Mouse (Mus musculus): Measurements from ENCODE around the gene Asl. TPM values are rescaled to one million over a fixed set of nuclear protein-coding genes. Genes with fewer than 3 reads are reported as not detected.
"Not testable (repeated sequence)": the region's sequence is repeated elsewhere in the genome, so short reads cannot be mapped to it uniquely, and the experiment has no call there.

The Asl gene
- total RNA-seq, 1 experiment from 2014 or later, result 168 TPM

GRCm38 (mm10) chr5:130046100-130046499, 17.1 kb upstream of the Asl start:
- no peak for DNase-seq

DNA sequence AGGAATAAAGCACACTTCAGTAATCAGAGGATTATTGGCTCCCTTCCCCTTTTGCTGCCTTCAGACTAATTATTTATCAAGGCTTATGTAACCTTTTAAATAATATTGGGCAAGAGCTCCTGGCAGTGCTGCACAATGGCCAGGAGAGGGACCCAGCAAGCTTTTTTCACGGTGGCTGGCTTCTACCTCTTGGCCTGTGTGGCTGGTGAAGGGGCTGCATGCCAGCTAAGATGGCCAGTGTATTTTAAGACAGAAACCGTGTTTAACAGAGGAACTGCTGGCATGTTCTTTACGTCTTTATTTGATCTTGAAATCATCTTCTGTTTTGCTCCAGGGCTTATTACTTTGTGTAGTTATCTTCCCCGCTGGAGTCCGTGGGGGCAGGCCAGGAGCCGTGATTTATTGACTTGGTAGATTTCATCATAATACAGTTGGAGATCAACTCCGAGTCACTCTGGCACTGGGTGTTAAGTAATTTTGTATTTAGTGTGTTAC, 15.2 kb upstream of the Asl start:
- DNase-seq, result peak; percentile 80

DNA sequence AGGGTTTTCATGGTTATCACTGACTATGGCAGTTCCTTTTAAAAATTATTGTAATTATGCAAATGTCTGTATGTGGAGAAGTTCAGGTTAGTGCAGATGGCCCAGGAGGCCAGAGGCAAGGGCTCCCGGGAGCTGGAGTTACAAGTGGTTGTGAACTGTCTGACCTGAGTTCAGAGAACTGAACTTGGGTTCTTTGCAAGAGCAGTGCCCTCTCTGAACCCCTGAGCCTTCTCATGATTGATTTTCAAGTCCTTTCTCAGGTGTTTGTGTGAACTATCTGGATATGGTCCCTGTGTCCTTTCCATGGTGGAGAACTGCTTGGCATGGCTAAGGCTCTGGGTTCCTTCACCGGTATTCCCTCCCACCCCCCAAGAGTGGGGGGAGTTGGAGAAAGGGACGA, 14.7 kb upstream of the Asl start:
- no peak for DNase-seq

DNA sequence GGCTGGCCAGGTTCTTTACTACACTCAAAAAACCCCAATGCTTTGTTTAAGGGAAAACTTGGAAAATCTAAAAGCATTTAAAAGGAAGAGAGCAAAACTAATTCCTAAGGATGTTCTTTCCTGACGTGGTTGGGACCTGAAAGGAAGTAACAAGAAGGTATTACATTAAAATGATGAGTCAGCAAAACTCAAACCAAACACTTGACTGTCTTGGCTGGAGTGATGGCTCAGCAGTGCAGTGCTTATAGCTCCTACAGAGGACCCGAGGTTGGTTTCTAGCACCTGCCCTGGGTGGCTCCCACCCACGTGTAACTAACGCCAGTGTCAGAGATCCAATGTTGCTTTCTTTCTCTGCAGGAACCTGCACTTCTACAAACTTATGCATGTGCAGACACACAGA, 12.2 kb upstream of the Asl start:
- no peak for DNase-seq

GRCm38 (mm10) chr5:130040797-130041196, 11.8 kb upstream of the Asl start:
- DNase-seq, result no peak

DNA sequence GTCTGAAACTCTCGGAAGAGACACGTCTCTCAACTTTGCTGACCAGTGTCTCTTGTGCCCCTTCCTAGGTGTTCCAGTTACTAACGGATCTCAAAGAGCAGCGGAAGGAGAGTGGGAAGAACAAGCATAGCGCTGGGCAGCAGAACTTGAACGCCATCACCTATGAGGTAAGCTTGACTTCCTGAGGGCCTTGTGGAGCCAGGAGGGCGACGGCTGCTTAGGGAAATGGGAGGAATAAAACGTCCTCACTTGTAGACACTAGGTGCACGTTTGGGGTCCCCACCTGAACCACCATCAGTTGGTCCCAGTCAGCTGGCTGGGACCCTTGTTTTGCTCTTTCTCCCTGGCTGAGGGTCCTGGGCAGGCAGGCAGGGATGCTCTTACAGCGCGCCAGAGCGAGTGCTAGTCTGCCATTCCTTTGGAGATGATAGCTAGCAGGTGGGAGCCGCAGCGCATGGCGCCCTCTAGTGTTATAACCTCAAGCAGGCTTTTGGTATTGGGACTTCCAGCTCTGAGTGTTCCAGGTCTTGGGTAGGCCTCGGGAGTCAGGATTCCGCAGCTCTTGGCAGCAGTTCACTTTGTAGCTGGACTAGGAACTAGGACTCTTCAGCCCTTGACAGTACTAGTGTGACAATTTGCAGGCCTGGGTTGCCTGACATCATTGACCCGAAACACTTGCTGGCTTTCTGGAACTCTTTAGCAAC, 8.9 kb upstream of the Asl start:
- DNase-seq, result peak; percentile 83

DNA sequence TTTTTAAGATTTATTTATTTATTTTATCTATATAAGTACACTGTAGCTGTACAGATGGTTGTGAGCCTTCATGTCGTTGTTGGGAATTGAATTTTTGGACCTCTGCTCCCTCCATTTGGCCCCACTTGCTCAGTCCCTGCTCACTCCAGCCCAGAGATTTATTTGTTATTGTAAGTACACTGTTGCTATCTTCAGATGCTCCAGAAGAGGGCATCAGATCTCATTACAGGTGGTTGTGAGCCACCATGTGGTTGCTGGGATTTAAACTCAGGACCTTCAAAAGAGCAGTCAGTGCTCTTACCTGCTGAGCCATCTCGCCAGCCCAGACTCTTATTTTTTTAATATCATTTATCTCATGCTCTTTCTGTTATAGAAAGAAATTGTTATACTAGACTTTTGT, 7.3 kb upstream of the Asl start:
- not testable (repeated sequence) for DNase-seq

DNA sequence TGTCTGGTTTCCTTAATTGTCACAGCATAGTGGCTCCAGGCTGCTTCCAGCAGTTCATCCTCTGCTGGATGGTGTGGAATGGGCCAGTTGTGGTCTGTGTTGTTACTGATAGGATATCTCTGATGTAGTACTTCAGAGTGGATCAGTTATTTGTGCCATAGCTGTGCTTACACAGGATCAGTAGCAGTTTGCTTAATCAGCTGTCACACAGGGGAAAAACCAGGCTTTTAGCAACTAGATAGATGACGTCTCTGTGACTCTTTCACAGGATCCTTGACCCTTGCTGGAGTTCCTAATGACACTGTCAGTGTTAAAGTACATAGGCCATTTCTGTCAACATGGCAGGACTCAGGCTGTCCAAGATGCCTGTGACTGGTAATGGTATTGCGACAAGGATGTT, 4.8 kb upstream of the Asl start:
- no peak for DNase-seq

DNA sequence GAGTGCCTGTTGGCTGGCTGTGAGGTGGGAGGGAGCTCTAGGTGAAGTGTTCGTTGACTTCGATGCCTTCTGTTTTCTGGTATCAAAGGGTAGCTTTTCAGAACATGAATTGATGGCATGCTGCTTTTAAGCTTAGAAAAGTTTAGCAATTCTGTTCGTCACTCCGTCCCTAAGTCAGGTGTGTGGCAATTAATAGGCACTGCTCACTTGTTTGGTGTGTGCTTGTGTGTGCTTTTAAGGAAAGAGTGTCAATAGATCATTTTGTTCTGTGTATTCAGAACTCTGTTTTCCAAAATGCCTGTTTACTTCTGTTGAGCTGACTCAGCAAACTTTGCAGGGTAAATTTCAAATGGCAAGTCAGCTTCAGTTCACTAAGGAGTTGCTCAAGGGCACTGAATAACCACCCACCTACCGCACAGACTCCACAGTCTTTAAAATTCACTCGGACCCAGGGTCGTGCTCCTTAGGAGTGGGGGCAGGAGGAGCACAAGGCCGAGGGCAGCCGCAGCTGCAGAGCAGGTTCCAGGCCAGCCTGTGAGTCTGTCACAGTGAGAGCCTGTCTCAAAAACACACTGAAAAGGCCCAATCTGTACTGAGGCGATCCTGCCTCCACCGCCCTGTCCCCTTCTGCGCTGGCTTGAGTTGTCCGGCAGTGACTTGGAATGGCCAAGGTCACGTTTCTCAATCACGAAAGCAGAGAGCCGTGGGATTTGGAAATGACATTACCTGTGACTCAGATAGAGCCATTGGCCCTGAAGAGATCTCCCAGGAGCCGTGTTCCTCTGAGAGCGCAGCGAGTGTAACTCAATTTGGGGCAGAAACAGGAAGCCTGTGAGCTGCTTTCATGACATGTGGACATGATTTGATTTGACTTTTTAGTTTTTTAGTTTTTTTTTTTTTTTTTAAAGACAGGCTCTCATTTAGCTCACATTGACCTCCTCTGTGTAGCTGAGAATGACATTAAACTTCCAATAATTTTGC, 2.7 kb upstream of the Asl start:
- DNase-seq, result peak; percentile 81

DNA sequence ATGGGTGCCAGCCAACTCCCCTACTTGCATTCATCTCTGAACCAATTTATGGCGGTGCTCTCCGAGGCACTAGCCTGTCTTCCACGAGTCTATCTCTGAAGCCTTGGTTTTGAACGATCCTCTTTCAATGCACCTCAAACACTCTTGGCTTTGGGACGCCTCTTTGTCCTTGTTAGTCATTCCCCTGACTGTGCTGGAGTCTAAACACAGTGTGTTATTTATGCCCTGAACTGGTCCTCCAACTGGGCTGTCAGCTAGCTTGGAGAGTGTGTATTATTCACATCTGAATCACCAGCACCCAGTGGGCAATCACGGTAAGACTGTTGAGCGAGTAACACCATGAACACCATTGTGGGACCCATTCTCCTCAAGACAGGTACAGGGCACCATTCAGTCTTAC, 1.4 kb downstream of the Asl start:
- DNase-seq, result peak; percentile 66

DNA sequence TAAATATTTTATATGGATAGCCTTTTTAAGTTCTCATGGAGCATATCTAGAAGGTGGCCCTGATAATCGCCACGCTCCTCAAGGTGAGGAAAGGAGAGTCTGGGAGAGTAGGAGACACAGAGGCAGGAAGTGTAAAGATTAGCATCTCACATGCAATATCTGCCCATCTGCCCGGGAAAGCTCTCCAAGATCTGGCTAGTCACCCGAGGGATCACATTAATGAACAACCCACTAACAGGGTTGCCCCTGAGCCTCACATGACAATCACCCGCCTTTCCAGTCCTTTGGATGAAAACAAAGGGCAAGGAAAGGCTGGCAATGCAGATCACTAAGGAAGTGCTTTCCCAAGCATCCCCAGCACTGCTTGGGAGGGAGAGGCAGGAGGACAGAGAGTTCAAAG, 1.9 kb downstream of the Asl start:
- no peak for DNase-seq

DNA sequence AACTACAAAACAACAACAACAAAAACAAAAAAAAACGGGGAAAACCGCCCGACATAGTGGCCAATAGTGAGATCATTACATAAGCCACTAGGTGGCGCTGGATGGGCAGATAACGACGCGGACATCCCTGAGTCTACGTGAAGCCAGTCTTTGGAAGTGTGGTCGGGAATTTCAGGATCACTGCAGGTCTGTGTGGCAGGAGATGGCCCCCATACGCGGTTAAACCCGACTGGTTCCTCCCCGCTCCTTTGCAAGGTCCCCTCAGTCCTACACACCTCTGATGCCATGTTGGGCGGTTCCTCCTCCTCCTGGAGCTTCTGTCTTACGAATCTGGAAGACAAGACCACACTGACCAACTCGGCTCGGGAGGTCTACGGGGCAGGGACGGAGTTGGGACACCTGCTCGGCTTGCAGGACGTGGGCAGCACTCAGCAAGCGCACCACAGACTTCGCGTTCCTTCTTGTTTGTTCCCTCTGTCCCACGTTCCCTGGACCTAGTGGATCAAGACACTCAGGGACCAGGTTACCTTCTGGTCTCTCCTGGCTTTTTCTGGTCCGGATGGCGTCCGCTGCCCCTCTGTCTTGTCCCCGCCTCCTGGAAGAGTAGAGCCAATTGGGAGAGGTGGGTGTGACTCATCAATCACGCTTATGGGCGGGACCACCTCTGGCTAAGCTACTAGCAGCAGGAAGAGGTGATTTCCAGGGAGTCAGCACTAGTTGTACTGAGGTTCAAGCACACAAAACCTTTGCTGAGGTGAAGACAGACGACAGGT, 5.1 kb downstream of the Asl start:
- peak; percentile 94 for DNase-seq

DNA sequence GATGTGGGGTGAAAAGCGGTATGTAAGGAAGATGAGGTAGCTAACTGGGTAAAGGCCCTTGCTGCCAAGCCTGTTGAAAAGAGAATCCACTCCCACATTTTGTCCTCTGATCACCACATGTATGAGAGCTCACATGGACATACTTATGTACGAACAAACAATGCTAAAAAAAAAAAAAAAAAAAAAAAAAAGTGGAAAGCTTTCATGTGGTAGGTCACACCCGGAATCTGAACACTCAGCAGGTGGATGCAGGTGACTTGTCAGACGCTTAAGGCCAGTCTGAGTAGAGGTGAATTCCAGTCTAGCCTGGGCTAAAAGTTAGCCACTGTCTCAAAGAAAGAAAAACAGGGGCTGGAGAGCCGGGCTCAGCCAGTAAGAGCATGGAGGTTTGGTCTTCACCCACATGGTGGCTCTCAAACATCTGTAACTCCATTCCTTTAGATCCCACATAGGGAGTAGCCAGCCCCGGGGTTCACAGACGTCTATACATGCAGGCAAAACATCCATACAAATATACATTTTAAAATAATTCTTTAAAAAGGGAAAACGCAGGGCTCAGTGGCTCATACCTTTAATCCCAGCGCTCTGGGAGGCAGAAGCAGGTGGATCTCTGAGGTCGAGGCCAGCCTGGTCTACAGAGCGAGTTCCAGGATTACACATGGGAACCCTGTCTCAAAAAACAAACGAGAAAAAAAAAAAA, 5.8 kb downstream of the Asl start:
- no peak for DNase-seq

DNA sequence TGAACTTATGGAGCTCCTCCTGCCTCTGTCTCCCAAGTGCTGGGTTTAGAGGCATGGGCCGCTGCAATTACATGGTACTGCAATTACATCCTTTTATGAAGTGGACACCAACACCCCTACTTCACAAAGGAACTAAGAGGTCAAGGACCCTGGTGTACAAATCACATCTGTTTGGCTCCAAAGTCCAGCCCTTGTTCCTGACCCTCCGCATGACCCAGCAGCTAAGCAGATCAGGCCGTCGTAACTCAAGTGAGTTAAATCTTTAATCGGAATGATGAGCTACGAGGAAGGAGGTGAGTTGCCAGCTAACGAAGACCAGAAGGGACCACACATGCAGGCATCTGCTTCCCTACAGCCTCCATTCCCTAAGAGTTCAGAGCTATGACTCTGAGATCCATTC, 6.7 kb downstream of the Asl start:
- no peak for DNase-seq

- peak; percentile 40 for DNase-seq
Observed at GRCm38 (mm10) chr5:130021361-130021966, 7.6 kb downstream of the Asl start.

DNA sequence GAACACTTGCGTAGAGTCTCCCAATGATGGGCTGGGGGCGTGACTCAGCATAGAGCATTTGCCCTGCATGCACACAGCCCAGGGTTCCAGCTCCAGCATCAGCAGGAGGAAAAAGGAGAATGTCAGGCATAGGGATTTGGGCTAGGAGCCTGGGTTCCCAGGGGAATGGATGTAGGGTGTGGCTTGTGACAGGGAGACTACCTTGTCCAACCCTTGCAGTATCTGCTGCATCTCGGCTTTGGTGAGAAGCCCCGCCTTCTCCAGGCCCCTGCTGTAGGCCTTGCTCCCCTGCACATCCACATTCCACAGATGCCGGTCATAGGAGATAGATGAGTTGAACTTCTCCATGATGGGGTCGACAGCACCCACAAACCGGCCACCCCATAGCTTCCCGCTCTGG, 9.6 kb downstream of the Asl start:
- no peak for DNase-seq

- DNase-seq, result no peak
Observed at GRCm38 (mm10) chr5:130015104-130015503, 13.9 kb downstream of the Asl start.

DNA sequence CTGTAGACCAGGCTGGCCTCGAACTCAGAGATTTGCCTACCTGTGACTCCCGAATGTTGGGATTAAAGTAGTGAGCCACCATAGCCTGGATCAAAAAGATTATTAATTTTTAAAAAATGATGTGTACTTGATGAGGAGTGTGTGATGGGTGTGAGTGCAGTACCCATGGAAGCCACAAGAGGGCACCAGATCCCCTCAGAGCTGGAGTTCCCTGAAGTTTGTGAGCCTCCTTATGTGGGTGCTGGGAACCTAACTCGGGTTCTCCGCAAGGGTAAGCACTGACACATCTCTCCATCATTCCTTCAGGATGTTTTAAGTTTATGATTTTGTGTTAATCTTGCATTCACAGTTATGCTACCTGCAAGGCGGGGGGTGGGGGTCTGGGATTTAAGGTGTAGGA, 18.1 kb downstream of the Asl start:
- DNase-seq, result no peak

DNA sequence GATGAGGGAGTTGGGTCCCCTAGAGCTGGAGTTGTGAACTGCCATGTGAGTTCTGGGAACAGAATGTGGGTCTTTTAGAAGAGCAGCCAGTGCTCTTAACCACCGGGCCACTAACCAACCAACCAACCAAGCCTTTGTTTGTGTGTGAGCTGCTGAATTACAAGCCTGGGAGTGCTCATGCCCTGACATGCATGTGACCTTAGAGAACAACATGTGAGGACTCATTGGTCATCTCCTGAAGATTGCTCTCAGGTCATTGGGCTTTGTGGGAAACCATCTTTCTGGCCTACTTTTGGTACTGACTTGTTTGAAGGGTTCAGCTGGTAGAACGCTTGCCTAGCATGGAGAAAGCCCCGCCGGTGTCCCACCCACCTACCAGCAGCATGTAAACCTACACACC, 19.3 kb downstream of the Asl start:
- DNase-seq, result no peak

DNA sequence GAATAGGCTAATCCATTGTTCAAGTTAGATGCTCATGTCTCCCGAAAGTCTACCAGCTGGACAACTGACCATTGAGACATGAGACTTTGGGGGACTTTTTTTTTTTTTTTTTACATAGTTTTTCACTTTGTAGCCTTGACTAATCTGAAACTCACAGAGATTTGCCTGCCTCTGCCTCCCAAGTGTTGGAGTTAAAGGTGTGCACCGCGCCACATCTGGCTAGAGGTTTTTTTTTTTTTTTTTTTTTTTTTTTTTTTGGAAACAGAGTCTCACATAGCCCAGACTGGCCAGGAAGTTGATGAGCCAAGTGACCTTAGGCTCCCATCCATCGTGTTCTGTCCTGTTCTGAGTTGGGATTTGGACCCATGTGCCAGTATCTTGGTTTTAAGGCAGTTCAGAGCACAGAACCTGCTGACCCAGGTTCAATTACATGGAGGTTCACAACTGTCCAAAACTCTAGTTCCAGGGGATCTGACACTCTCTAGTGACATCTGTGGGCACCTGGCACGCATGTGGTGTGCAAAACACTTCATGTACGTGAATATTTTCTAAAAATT, 20.9 kb downstream of the Asl start:
- DNase-seq, result no peak

DNA sequence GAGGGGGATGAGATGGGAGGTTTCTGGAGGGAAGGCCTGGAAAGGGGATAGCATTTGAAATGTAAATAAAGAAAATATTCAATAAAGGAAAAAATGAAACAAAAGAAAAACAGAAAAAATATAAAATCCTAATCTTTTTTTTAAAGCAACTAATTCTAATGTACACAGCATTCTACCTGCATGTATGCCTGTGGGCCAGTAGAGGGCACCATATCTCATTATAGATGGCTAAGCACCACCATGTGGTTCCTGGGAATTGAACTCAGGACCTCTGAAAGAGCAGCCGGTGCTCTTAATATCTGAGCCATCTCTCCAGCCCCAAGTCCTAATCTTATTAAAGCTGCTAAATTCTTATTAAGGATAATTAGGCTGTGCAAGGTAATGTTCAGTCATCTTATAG, 21.7 kb downstream of the Asl start:
- no peak for DNase-seq

Data from adrenal gland, postnatal 14 days (tissue).